Mouse (Mus musculus) frontal cortex, postnatal 25 days (tissue): ENCODE measurements around the gene Zfp641.

Experiments
- DNase-seq, 2 experiments: peaks; one replicate each; pipeline ENCODE4 v3.0.0; 2022; ENCODE audit warnings: low spot score in 2 of 2

Zfp641 gene

GRCm38 (mm10) chr15:98295628-98296551 is at the start of gene Zfp641:
Gene Zfp641 (minus strand): TSS chr15:98296161.
- DNase-seq, result peak; percentile 13 to 20

- DNase-seq, result no peak
Measured at GRCm38 (mm10) chr15:98340887-98341286, 44.9 kb upstream of the Zfp641 start, which contains the start of gene Olfr284. Gene Olfr284 (minus strand): TSS chr15:98340987.

DNA sequence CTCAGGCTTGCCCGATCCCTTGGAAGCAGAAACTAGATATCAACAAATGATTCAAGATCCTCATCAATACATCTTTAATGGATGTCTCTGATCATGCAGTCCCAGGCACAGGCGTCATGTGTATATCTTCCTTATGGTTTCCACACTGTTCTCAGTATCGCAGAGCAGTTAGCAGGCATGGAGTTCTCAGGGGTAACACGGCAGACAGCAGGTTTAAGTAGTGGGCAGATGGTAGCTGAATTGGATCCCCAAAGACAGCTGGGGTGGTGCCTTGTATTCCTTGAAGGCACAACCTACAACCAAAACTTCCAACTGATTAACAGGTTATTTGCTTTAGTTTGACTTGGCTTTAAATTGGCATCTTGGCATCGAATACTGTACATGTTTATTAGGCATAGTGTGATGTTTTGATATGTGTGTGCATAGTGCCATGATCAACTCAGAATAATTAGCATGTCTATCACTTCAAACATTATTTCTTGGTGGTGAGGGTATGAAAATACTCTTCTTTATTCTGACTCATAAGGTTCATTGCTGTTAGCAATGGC is 21.3 kb upstream of the Zfp641 start, which contains the start of gene Olfr285:
Olfr285 (minus strand) TSS at position 177 of the 548 bp plus-strand sequence.
- no peak for DNase-seq

GRCm38 (mm10) chr15:98315703-98316102 is 19.7 kb upstream of the Zfp641 start:
- DNase-seq, result no peak

GRCm38 (mm10) chr15:98293651-98294050 is 2.3 kb downstream of the Zfp641 start:
- DNase-seq, result no peak

GRCm38 (mm10) chr15:98288566-98288965 is 7.4 kb downstream of the Zfp641 start:
- no peak for DNase-seq

- no peak for DNase-seq
Measured at GRCm38 (mm10) chr15:98286418-98286817, 9.5 kb downstream of the Zfp641 start.

DNA sequence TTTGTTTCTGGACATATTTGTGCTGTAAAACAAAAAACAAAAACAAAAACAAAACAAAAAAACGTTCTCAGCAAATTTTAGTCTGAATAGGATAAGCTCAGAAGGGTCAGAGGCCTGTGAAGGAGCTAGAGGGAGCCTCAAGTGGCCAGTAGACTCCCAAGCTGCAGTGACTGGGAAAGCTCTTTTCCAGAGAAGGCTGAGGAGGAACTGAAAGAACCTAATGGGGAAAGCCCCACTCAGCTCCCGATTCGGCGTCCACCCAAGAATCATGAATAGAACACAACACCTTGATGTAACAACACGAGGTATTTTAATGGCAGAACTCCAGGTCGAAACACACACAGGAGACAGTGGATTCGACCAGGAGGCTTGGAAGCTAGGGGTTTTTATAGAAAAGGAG is 38.2 kb downstream of the Zfp641 start:
- no peak for DNase-seq

DNA sequence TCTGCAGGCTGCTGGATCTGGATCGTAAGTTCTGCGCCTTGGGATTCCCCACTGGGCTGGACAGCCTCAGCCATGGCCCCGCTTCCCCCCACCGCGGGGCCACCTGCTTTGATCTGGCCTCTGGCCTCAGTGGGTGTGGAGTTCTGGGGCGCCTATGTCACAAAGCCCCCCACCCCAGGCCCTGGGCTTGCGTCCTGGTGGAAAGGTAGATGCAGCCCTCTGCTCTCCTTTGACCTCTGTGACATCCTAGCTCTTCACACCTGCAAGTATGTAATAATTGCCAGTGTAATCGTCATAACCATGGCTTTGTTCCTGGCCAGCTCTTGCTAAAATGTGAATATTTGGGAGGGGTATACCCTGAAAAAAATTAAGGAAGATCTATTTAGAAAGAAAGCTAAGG is 38.8 kb downstream of the Zfp641 start, which contains the start of gene H1fnt:
H1fnt (minus strand) TSS at position 101 of the 400 bp plus-strand sequence.
- no peak for DNase-seq

DNA sequence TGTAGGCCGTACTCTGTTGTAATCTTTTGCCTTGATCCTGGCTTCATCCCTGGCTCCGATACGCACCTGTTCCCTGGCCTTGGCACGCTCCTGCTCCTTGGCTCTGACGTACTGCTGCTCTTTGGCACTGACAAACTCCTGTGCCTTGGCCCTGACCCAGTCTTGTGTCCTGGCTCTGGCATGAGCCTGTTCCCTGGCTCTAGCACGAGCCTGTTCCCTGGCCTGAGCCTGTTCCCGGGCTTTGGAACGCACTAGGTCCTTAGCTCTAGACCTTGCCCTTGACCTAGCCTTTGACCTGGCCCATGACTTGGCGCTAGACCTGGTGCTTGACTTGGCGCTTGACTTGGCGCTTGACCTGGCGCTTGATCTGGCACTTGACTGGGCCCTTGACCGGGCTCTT is 39.7 kb downstream of the Zfp641 start:
- no peak for DNase-seq
